Mouse (Mus musculus): ENCODE measurements at regions not wholly inside any gene's neighbourhood (a gene's known extent, or its start where the extent isn't known, plus 50 kb on each side); places are given as distances from the start of the nearest gene placed in this dataset.
A peak's percentile ranks its signal among the peaks of the same experiment; 100 is the strongest.
"Not testable (repeated sequence)": the region's sequence is repeated elsewhere in the genome, so short reads cannot be mapped to it uniquely, and the experiment has no call there.

DNA sequence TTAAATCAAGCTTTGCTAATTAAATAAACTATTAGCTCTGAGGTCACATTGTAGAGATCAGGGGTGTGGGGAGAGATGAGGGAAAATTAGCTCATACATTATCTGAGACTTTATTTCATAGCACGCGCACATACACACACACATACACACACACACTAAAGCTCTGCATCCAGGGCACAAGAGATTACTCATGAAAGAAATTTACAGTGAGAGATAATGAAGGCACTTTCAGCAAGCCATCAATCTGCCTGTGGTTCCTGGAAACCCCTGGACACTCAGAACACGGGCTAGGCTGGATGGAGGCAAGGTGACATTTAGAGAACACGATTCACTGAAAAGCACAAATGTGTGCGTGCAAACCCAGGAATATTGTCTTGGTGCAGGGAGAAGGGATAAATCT is 60.2 kb downstream of the Scg2 start:
- DNase-seq (ENCODE audit: low spot score) = no peak

- no peak for DNase-seq (ENCODE audit: low spot score)
These were observed 65.1 kb downstream of the Scg2 start for GRCm38 (mm10) chr1:79374811-79375210.

- DNase-seq (ENCODE audit: low spot score) = peak; percentile 79
These were observed 82.5 kb downstream of the Scg2 start for GRCm38 (mm10) chr1:79357291-79358045.

GRCm38 (mm10) chr1:79346511-79346910 is 93.4 kb downstream of the Scg2 start:
- no peak for DNase-seq (ENCODE audit: low spot score)

DNA sequence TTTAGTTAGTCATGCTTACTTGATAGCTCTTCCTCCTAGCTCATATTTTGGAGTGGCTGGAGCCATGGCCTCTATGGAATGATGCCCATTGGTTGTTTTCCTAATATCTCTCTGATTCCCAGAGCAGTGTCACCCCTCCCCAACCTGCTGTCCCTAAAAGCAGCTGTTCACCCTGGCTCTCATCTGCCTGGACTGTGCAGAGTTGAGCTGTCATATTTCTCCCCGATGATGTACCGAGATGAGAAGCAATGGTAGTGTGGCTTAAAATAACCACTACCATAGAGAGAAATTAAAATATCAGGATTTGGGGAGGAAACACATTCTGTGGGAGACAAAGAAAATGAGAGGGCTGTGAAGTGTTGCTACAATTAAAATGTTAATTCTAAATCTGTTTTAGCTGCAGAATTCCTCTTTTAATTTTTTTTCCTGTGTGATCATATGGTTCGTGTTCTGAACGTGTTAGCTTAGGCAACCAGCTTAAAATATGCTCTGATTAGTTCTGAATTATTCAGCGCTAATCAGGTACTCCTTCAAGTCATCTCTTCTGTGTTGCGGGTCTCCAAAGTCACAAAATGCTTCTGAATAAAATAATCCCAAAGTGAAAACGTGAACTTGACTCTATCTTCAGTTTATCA is 104.3 kb downstream of the Scg2 start:
- no peak for DNase-seq (ENCODE audit: low spot score)

- DNase-seq (ENCODE audit: low spot score) = peak; percentile 3
These were observed 122.7 kb downstream of the Scg2 start for GRCm38 (mm10) chr1:79317194-79317593.

GRCm38 (mm10) chr1:79314774-79315173 is 125.1 kb downstream of the Scg2 start:
- DNase-seq (ENCODE audit: low spot score) = no peak

DNA sequence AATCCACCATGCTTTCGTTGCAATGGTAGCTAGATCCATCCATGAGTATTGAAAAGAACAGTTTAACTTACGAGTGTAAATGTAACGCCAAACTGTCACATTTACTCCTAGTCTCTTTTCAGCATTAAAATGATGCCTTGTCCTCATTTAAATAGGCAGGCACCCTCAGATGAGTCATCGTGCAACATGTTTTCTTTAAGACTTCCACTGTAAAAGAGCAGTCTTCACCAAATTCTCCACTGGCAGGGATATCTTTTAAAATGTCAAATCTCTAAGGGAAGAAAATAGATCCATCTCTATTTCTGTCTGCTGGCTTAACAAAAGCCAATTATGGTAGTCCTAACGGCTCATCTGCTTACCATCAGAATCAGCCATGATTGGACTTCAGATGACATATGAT is 127.8 kb downstream of the Scg2 start:
- no peak for DNase-seq (ENCODE audit: low spot score)

DNA sequence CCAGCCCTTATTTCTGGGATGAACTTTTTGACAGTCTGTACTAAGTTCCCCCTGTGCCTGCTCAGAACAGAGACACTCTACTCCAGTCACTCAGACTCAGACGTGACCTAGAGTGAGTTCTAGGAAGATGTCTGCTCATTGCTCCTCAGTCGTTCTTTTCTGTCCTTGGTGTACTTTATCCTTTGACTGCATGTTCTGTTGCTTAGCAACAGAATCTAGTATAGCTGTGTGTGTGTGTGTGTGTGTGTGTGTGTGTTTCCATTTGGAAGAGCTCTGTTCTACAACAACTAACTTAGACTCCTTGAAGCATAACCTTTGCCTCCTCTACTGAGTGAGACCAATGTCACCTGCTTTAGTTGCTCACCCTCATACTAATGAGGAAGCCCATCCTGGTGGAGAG is 136.3 kb downstream of the Scg2 start:
- DNase-seq (ENCODE audit: low spot score) = no peak

GRCm38 (mm10) chr1:79299639-79300038 is 140.3 kb downstream of the Scg2 start:
- no peak for DNase-seq (ENCODE audit: low spot score)

GRCm38 (mm10) chr1:79259726-79260125 is 180.2 kb downstream of the Scg2 start:
- no peak for DNase-seq (ENCODE audit: low spot score)

GRCm38 (mm10) chr1:79212970-79213369 is 226.9 kb downstream of the Scg2 start:
- no peak for DNase-seq (ENCODE audit: low spot score)

DNA sequence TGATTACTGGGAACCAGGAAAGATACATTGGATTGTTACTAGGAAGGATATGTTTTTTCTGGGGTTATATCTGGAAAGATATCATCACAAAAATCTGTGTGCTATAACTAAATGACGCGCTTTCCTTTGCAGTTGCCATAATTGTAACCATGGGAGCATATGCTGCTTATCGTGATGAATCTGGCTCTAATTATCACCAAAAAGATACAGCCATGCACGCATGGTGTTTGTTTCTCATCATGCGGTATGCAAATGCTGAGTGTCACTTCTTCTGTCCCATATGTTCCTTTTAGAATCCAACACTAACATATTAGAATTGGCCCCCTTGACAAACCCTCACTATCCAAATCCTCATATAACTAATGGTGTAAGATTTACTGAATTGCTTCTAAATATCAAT is 227.4 kb downstream of the Scg2 start:
- DNase-seq (ENCODE audit: low spot score) = no peak

DNA sequence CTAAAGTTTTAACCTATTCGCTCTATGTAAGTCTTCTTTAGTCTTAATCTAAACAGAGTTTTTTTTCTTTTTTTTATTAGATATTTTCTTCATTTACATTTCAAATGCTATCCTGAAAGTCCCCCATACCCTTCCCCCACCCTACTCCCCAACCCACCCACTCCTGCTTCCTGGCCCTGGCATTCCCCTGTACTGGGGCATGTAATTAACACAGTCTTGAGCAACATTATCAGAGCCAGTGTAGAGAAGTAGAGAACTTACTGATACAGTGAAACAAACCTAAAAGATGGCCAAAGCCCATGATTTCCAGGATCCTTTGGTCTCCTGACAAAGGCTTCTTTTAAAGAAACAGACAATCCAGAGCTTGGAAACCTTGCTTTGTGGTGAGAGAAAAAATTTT is 227.9 kb downstream of the Scg2 start:
- DNase-seq (ENCODE audit: low spot score) = not testable (repeated sequence)

DNA sequence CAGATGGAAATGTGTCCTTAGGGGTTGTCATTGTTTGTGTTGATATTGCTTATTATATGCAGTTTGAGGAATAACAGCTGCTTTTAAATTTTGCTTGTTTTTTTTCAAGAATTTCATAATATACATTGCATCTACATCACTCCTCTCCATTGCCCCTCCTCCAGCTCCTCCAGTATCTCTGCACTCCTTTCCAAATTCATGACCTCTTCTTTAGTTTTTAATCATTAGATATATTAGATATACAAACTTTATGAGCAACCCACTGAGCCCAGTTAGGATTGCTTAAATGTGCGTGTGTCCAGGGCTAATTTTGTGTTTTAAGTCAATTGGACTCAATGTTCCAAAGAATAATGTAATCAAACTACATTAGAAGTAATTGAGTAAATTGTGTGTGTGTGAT is 232.7 kb downstream of the Scg2 start:
- no peak for DNase-seq (ENCODE audit: low spot score)

- no peak for DNase-seq (ENCODE audit: low spot score)
These were observed 242.2 kb downstream of the Scg2 start for GRCm38 (mm10) chr1:79197682-79198081.

GRCm38 (mm10) chr1:79191031-79191430 is 248.9 kb downstream of the Scg2 start:
- no peak for DNase-seq (ENCODE audit: low spot score)

DNA sequence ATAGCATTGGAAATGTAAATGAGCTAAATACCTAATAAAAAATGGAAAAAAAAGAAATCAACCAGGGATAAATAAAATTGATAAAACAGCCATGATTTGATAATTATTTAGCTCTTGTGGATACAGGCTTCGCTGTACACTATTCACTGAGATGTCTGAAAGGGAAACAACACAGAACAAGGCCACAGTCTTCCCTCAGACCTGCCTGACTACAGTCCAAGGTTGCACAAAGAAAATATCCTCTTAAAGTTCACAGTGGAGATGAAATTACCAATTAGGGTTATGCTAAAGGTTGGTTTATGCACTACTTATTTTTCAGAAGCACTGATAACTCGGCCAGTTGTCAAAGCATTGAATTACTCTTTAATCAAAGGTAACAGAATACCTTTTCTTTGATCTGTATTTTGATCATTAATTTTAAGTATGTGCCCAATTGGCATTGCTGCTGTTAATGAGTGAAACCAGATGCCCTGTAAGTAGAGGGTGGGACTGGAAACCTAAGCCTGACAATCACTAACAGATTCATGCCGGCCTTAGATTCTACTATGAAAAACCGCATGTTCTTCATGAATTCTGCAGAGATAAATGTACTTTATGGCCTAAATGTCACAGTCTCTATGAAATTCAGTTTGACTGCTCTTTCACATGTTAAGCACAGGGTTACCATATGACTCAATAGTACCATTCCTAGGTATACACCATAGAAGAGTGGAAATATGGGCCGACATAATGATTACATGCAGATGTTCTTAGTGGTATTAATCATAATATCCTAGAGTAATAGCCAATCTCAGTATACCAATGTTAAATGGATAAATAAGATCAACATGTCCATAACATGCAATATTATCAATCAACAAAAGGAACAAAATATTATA is 256.1 kb downstream of the Scg2 start:
- no peak for DNase-seq (ENCODE audit: low spot score)

DNA sequence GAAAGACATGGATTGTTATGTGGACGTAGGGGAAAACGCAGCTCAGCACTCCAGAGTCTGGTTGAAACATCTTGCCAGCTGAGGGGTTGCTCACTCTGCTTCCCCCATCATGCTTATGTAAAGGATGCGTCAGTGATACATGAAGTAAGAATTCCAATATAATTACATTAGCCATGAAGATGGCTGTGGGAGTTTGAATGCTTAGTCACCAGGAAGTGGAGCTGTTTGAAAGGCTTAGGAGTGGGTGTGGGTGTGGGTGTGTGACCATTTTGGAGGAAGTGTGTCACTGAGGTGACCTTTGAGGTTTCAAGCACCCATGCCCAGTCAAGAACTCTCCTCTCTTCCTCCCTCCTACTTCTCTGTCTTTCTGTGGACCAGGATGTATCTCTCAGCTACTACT is 295.8 kb downstream of the Scg2 start:
- DNase-seq (ENCODE audit: low spot score) = no peak
